Mouse (Mus musculus) layer of hippocampus, adult 18-20 months (tissue): Measurements from ENCODE around the gene Arhgap25. TPM values are rescaled to one million over a fixed set of nuclear protein-coding genes. Genes with fewer than 3 reads are reported as not detected.
"Not testable (repeated sequence)": the region's sequence is repeated elsewhere in the genome, so short reads cannot be mapped to it uniquely, and the experiment has no call there.

Experiments
- DNase-seq, 2 experiments: peaks; one replicate each; pipeline ENCODE4 v3.0.0; 2022; ENCODE audit warnings: low spot score in 2 of 2
- total RNA-seq, 2 experiments: library from RNA; stranded (reverse); gene quantifications; 2 replicates each; pipeline ENCODE4 v1.2.3; 2021

The Arhgap25 gene
- total RNA-seq, 2 experiments from 2014 or later, result 1.7 to 2.9 TPM

DNA sequence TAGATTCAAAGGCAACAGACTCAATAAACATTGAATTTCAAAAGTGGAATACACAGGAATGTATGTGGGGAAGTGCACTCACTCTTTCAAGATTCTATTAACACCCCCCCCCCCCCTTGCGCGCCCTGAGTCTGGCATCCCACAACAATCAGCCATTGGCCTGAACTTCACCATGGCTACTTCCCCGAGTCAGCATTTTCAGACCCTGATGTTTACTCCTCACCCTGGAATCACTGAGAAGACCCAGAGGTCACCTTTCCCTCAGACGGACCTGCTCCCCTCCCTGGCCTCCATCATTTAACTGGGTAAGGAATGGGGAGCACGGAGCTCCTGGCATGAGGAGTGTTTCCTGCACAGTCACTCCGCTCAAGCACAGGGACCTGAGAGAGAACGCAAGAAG lies 28.2 kb downstream of the Arhgap25 start:
- DNase-seq, result no peak

DNA sequence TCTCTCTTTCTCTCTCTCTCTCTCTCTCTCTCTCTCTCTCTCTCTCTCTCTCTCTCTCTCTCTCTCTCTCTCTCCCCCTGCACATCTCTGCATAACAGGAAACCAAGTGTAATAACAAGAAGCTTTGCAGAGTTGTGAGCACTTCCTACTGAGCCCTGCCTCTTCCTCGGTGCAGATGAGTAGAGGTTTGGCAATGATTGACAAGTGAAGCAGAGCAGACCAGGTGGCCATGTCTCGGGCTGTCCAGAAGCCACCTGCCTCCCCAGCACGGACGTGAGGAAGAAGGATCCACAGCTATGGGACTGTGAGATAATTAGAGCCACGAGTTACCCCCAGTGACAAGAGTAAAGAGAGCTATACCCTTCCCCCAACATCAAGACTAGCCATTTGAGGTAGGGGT lies 29.1 kb downstream of the Arhgap25 start:
- no peak for DNase-seq

DNA sequence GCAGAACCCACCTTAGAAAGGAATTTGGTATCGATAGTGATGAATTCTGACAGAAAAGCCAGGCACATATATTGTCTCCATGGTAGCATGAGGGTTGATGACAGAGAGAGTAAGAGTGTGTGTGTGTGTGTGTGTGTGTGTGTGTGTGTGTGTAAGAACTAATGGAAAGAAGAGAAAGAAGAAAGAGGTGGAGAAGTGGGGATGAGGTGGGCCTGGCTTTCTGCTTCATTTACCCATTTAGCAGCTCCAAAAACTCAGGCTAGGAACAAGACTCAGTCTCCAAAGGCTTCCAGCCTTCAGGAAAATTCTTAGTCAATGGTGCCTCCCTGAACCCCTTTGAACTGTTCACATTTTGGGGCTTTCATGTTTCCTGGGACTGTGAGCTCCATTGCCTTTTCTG lies 29.5 kb downstream of the Arhgap25 start:
- DNase-seq, result no peak

DNA sequence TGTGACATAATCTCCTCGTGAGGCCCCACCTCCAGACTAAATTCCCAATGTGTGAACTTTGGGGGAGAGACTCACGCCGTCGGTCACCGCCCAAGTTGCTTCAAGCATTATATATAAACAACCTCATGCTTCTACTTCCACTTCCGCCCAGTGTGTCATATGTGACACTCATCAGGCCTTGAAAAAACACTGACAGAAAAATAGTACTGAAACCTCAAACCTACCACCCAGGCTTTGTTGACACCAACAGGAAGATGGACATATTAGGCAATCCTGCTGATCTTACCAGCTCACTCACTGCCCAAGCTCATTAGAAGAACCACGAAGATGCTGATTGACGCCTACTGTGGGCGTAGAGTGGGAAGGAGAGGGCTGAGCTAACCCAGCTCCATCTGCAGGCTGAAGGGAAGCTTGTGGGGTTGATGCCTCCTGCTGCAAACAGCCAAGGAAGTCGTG lies 30.2 kb downstream of the Arhgap25 start:
- peak; percentile 28 for DNase-seq

DNA sequence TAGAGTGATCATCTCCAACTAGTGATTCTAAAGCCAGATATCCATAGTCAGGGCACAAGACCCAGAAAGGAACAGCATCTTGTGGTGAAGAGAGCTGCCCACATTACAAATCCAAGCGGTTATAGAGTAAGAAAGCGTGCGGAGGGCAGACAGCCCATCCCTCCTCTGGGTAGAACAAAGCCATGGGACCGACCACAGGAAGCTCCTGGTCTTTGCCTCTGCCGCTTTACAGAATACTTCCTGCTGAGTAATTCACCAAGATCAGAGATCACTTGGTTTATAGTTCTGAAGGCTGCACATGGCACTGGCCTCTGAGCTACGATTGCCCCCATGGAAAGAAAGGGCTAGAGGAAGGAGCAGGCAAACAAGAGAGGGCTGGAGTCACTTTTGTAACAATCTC lies 30.6 kb downstream of the Arhgap25 start:
- DNase-seq, result no peak

- DNase-seq, result no peak
Measured at GRCm38 (mm10) chr6:87500696-87501095, 32.4 kb downstream of the Arhgap25 start.

DNA sequence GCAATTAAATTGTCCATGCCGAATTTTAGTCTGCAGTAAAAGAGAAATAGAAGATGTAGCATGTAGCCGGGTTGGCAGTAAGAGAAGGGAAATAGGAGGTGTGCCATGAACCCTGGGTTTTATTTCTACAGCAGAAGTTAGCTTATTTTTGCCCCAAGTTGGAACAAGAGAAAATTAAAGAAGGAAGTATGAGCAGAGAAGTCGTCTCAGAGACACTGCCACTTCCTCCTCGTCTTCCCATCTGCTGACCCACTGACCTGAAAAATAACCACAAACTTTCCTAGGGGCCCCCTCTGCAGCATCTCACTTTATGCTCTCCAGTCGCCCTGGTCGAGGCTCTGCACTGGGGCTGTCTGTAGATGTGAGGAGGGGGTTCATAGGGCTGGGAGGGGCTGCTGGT lies 33.3 kb downstream of the Arhgap25 start:
- DNase-seq, result no peak

GRCm38 (mm10) chr6:87496143-87496542 lies 36.9 kb downstream of the Arhgap25 start:
- no peak for DNase-seq

- no peak for DNase-seq
Measured at GRCm38 (mm10) chr6:87494339-87494738, 38.7 kb downstream of the Arhgap25 start.

- DNase-seq, result no peak
Measured at GRCm38 (mm10) chr6:87487657-87488426, 45.2 kb downstream of the Arhgap25 start.

DNA sequence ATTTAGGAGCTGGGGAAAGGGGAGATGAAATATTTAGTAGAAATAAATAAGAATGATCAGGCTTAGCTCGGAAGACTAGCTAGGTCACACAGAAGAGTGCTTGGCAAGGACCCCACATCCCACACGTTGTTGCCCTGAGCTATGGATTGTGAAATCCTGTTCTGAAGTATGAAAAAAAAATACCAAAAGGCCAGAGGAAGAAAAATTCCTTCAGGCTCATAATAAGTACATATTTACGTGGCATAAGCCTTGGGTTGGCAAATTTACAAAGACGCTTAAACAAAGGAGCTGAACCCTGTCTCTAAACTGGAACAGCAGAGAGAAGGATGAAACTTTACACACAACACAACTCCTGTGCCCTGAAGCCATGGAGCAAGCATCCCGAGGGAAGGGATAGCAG lies 48.3 kb downstream of the Arhgap25 start:
- no peak for DNase-seq

DNA sequence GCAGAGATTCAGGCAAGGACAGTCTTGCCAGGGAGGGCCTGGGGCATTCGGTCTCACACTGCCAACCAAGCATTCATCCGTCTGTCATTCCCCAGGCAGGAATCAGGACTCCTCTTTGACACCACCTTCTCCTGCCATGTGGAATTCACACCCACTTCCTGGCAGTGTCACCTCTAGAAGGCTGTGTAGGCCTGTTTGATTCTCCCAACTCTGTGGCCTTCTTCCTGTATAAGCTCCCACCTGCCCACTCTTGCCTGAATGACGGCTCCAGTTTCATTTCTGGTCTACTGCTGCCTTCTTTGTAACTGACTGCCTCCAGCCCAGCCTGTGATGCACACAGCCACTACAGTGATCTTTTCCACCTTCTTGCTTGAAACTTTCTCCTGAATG lies 49.2 kb downstream of the Arhgap25 start:
- DNase-seq, result no peak

- no peak for DNase-seq
Measured at GRCm38 (mm10) chr6:87483224-87483899, 49.7 kb downstream of the Arhgap25 start.

DNA sequence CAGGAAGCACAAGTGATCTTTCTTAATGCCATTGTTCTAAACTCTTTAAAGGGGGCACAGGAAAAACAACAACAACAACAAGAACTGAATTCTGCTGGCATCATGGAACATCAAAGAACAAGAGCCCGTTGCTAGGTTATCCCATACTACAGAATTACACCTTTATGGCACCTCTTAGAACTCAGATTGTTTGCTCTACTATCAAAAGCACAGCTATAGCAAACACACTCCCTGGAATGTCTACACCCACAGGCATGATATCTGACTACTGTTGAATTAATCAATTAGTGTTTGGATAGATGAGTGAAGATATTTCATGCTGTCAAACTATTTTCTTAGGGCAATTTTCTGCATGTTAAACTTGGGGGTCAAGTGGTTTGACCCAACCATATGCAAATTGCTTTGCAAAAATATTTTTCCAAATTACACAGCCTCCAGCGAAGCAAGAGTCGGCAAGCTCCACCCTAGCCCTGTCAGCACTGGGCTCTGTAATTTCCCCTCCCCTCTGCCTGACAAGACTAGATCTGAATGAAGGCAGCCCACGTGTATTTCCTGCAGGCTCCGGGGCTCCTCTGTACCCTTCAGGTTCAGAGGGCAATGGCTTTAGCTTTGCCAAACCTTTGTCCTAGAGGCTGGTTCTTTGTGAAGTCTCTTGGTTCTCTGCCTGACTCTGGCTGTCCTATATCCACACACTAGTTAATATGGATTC lies 53.6 kb downstream of the Arhgap25 start:
- DNase-seq, result no peak

DNA sequence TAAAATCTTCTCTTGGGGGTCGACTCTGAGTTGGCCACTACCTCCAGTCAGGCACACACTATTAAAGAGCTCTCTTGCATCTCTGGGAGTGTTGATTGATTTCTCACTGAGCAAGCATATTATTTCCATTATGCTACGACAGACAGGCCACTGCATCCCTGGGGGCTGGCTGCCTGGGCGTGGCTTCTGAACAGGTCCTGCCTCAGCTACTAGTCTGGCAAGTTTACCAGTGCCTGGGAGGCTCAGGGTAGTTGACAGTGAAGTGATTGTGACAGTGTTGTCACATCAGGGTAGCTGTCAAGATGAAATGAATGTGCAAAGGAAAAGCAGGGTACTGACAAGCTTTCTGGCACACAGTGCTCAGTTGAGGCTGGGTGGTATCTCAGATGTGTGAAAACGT lies 54.2 kb downstream of the Arhgap25 start:
- no peak for DNase-seq

DNA sequence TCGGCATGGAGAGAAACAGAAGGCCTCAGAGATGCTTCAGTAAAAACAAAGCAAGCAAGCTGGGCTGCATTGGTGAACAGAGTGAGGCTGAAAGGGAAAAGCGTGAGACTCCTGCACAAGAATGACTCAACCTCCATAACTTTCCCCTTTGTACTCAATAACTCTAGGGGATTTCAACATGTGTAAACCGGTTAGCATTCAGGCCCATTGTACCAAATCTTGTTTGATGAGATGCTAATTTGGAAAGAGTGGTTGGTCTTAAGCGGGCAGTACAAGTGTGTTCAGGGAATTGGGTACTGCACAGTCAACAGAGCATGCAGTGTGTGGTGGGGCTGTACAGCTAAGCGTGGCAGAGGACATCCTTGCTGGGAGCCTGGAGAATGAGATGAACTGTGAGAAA lies 57.8 kb downstream of the Arhgap25 start:
- no peak for DNase-seq

GRCm38 (mm10) chr6:87470098-87470497 lies 63.0 kb downstream of the Arhgap25 start:
- not testable (repeated sequence) for DNase-seq

GRCm38 (mm10) chr6:87468372-87468771 lies 64.7 kb downstream of the Arhgap25 start:
- DNase-seq, result no peak

- no peak for DNase-seq
Measured at GRCm38 (mm10) chr6:87467373-87467772, 65.7 kb downstream of the Arhgap25 start.

GRCm38 (mm10) chr6:87466221-87466620 lies 66.8 kb downstream of the Arhgap25 start:
- peak; percentile 34 to 77 for DNase-seq

GRCm38 (mm10) chr6:87455507-87455906 lies 77.6 kb downstream of the Arhgap25 start:
- no peak for DNase-seq

GRCm38 (mm10) chr6:87451771-87452170 lies 81.3 kb downstream of the Arhgap25 start:
- DNase-seq, result no peak
